Mouse (Mus musculus) C2C12 (cell line): ENCODE measurements around the gene Papln.

Experiments used
- CEBPB ChIP-seq: IDR thresholded peaks from one replicate; pipeline ENCODE4 v1.6.1; 2011; ENCODE audit warnings: low read depth, mild to moderate bottlenecking, control low read depth, moderate library complexity
- CTCF ChIP-seq: IDR thresholded peaks from one replicate; pipeline ENCODE4 v1.5.1; 2011; ENCODE audit not compliant: control insufficient read depth, insufficient read depth, insufficient read length
- FOSL1 ChIP-seq: IDR thresholded peaks from one replicate; pipeline ENCODE4 v1.8.0; 2011; ENCODE audit warnings: mild to moderate bottlenecking, low read length; ENCODE audit not compliant: poor library complexity, insufficient read depth, severe bottlenecking
- MAX ChIP-seq: IDR thresholded peaks from one replicate; pipeline ENCODE4 v1.6.1; 2011; ENCODE audit warnings: mild to moderate bottlenecking, control low read depth
- MYOD1 ChIP-seq: IDR thresholded peaks from one replicate; pipeline ENCODE4 v1.6.1; 2011; ENCODE audit warnings: low read depth; ENCODE audit not compliant: control insufficient read depth, insufficient read length
- MYOG ChIP-seq: IDR thresholded peaks from one replicate; pipeline ENCODE4 v1.6.1; 2011; ENCODE audit not compliant: control insufficient read depth, insufficient read length; ENCODE audit errors: extremely low read depth
- USF1 ChIP-seq: IDR thresholded peaks from one replicate; pipeline ENCODE4 v1.6.1; 2011; ENCODE audit warnings: low read depth, mild to moderate bottlenecking, control low read depth, moderate library complexity

DNA sequence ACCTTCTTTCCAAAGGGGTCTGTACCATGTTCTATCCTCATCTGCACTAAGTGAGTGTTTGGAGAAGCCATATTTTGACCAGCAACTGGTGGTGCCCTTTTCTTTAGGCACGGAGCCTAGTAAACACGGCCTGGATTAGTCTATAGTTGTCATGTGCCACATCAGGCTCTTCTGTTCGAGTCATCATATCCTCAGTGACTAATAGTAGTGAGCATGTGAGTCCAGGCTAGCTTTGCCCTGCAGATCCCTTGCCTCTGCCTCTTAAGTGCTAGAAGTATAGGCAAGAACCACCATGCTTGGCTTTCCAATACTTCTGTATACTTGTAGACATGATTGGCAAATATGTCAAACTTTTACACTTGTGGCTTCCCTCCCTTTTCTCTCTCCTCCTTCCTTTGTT is 70.5 kb downstream of the Papln start:
- no peak for TF ChIP-seq CTCF
- no peak for TF ChIP-seq USF1
- no peak for TF ChIP-seq MYOD1
- TF ChIP-seq MAX = no peak
- no peak for TF ChIP-seq CEBPB
- no peak for TF ChIP-seq MYOG
- no peak for TF ChIP-seq FOSL1
